Mouse (Mus musculus): Measurements from ENCODE around the gene Gm48551. TPM values are rescaled to one million over a fixed set of nuclear protein-coding genes. Genes with fewer than 3 reads are reported as not detected.

Gm48551 gene
- polyA plus RNA-seq, 1 experiment: 2.1 TPM

- Histone ChIP-seq H3K4me1 (ENCODE audit: control insufficient read depth, insufficient read depth, low read length) (peaks cover 10% of the 10 kb centered on the region; the same call in 1 of the 2 replicates), H3K27ac (ENCODE audit: insufficient read depth, low read depth, low read length) (peak within 1 kb of the TSS; percentile 85), H3K36me3 (ENCODE audit: control insufficient read depth, insufficient read depth, low read length) (no peaks in the 10 kb centered on the region), H3K4me3 (ENCODE audit: insufficient read depth, low read depth, low read length) (peak within 1 kb of the TSS; percentile 95), H3K27me3 (replicated peaks; ENCODE audit: control insufficient read depth, insufficient read depth, low read length) (no peaks in the 10 kb centered on the region)
- peak; percentile 100 for DNase-seq
- WGBS: under 1% methylated on average over 54 of the region's 54 CpGs
- peak; percentile 87 for TF ChIP-seq CTCF (conservative IDR thresholded peaks at IDR 0.05; ENCODE audit: insufficient read depth, insufficient read length, low read depth, low read length)
- TF ChIP-seq POLR2A (IDR thresholded peaks at IDR 0.05; ENCODE audit: low read depth, low read length): no peak
These were observed 33.8 kb upstream of the Gm48551 start, which contains the start of gene Hmg20b for GRCm38 (mm10) chr10:81350351-81351063. Gene Hmg20b, minus strand, starts transcription at chr10:81350480.

DNA sequence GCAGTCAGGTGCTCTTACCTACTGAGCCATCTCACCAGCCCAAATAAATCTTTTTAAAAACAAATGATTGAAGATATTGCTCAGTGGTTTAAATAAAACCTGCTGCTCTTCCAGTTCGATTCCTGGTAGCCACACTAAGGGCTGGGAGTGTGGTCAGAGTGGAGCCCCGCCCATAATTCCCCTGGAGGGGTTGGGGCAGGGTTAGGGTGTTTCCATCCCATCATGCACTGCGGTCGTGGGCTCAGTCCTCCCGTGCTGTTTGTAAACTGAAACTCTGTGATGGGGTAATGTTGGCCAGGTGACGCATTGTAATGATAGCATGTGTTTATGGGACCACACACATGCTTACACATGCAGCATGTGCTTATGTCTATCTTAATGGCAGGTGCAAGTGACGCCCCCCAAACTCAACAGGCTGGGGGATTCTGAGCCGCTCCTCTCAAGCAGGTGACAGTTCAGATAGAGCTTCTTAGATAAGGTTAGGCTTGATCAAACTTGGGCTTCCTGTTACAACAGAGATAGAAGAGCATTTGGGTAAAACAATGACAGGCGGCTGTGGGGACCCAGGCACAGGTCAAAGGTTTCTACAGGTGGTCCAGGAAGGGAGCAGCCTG, 32.5 kb upstream of the Gm48551 start:
- TF ChIP-seq CTCF (conservative IDR thresholded peaks at IDR 0.05; ENCODE audit: insufficient read depth, insufficient read length, low read depth, low read length) (no peak), POLR2A (IDR thresholded peaks at IDR 0.05; ENCODE audit: low read depth, low read length) (no peak)
- no peaks in the 10 kb centered on the region for H3K27me3 ChIP-seq (replicated peaks; ENCODE audit: control insufficient read depth, insufficient read depth, low read length)
- H3K36me3 ChIP-seq (ENCODE audit: control insufficient read depth, insufficient read depth, low read length): no peaks in the 10 kb centered on the region
- no peak overlapping the region for H3K27ac ChIP-seq (ENCODE audit: insufficient read depth, low read depth, low read length)
- no peak overlapping the region for H3K4me3 ChIP-seq (ENCODE audit: insufficient read depth, low read depth, low read length)
- peaks cover 17% of the 10 kb centered on the region for H3K4me1 ChIP-seq (ENCODE audit: control insufficient read depth, insufficient read depth, low read length)
- 36% methylated on average over 9 of the region's 9 CpGs for WGBS
- DNase-seq: no peak

GRCm38 (mm10) chr10:81354738-81355477, 29.4 kb upstream of the Gm48551 start:
- DNase-seq: peak; percentile 27
- no peak for TF ChIP-seq POLR2A (IDR thresholded peaks at IDR 0.05; ENCODE audit: low read depth, low read length)
- 71% methylated on average over 9 of the region's 9 CpGs for WGBS
- no peak overlapping the region for H3K27ac ChIP-seq (ENCODE audit: insufficient read depth, low read depth, low read length)
- no peaks in the 10 kb centered on the region for H3K27me3 ChIP-seq (replicated peaks; ENCODE audit: control insufficient read depth, insufficient read depth, low read length)
- H3K36me3 ChIP-seq (ENCODE audit: control insufficient read depth, insufficient read depth, low read length): no peaks in the 10 kb centered on the region
- H3K4me3 ChIP-seq (ENCODE audit: insufficient read depth, low read depth, low read length): no peak overlapping the region
- H3K4me1 ChIP-seq (ENCODE audit: control insufficient read depth, insufficient read depth, low read length): peaks cover 19% of the 10 kb centered on the region

DNA sequence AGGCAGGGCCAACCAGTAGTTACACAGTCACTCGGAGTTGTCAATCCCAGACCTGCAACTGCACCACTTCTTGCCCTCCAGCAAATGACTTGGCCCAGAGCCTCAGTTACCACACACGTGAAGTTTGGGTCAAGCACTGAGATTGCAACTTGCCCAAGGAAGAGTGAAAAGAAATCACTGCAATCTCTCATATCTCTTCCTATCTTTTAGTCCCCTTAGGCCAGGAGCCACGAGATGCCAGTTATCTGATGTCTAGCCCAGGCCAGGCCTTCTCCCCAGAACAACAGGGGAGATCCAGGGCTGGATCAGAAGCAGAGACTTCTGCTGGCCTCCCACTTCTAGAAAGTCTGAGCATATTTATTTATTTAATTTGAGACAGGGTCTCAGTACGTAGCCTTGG, 28.7 kb upstream of the Gm48551 start:
- Histone ChIP-seq H3K27ac (ENCODE audit: insufficient read depth, low read depth, low read length) (no peak overlapping the region), H3K27me3 (replicated peaks; ENCODE audit: control insufficient read depth, insufficient read depth, low read length) (no peaks in the 10 kb centered on the region), H3K4me1 (ENCODE audit: control insufficient read depth, insufficient read depth, low read length) (peaks cover 21% of the 10 kb centered on the region), H3K4me3 (ENCODE audit: insufficient read depth, low read depth, low read length) (no peak overlapping the region), H3K36me3 (ENCODE audit: control insufficient read depth, insufficient read depth, low read length) (no peaks in the 10 kb centered on the region)
- 73% methylated on average over 4 of the region's 4 CpGs for WGBS
- no peak for TF ChIP-seq POLR2A (IDR thresholded peaks at IDR 0.05; ENCODE audit: low read depth, low read length)
- no peak for TF ChIP-seq CTCF (conservative IDR thresholded peaks at IDR 0.05; ENCODE audit: insufficient read depth, insufficient read length, low read depth, low read length)
- DNase-seq: peak; percentile 34

DNA sequence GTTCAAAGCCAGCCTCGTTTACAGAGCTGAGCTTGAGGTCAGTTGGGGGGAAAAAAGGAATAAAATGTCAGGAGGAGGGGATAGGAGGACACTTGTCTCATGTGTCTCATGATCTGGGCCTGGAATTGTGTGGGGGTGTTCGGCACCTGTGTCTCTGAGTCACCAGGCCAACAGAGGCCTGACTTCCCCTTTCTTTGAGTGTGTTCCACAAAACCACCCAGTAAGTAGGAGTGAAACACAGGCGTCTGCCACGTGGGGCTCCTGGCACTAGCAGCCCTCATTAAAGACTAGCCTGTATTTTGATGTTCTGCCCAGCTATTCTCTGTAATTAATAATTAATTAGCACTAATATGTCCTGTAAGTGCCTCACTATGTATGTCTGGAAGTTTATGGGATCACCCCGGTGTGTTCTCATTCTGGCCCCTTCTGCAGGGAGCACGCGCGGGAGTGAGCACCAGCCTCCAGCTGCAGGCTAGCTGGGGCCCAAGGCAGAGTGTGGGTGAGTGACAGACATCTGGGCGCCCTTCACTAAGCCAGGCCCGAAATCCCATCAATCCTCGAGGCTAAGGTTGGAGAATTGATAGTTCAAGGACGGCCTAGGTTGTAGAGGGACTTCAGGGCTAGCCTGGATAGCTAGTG, 27.8 kb upstream of the Gm48551 start:
- TF ChIP-seq POLR2A (IDR thresholded peaks at IDR 0.05; ENCODE audit: low read depth, low read length) (no peak), CTCF (conservative IDR thresholded peaks at IDR 0.05; ENCODE audit: insufficient read depth, insufficient read length, low read depth, low read length) (no peak)
- Histone ChIP-seq H3K4me1 (ENCODE audit: control insufficient read depth, insufficient read depth, low read length) (peaks cover 21% of the 10 kb centered on the region), H3K4me3 (ENCODE audit: insufficient read depth, low read depth, low read length) (no peak overlapping the region), H3K27ac (ENCODE audit: insufficient read depth, low read depth, low read length) (no peak overlapping the region), H3K27me3 (replicated peaks; ENCODE audit: control insufficient read depth, insufficient read depth, low read length) (no peaks in the 10 kb centered on the region), H3K36me3 (ENCODE audit: control insufficient read depth, insufficient read depth, low read length) (no peaks in the 10 kb centered on the region)
- DNase-seq: peak; percentile 57
- 44% methylated on average over 12 of the region's 12 CpGs for WGBS

- DNase-seq: peak; percentile 95
- H3K27ac ChIP-seq (ENCODE audit: insufficient read depth, low read depth, low read length): no peak within 1 kb of the TSS
- WGBS: 2% methylated on average over 79 of the region's 79 CpGs
These were observed 27.0 kb upstream of the Gm48551 start, which contains the start of gene Mfsd12 for GRCm38 (mm10) chr10:81356991-81357844. Gene Mfsd12, plus strand, starts transcription at chr10:81357491.

More at GRCm38 (mm10) chr10:81356991-81357844, 27.0 kb upstream of the Gm48551 start, which contains the start of gene Mfsd12:
- Histone ChIP-seq H3K27me3 (replicated peaks; ENCODE audit: control insufficient read depth, insufficient read depth, low read length) (no peaks in the 10 kb centered on the region), H3K4me1 (ENCODE audit: control insufficient read depth, insufficient read depth, low read length) (peaks cover 21% of the 10 kb centered on the region), H3K36me3 (ENCODE audit: control insufficient read depth, insufficient read depth, low read length) (no peaks in the 10 kb centered on the region), H3K4me3 (ENCODE audit: insufficient read depth, low read depth, low read length) (peak within 1 kb of the TSS; percentile 74)
- TF ChIP-seq POLR2A (IDR thresholded peaks at IDR 0.05; ENCODE audit: low read depth, low read length): no peak
- TF ChIP-seq CTCF (conservative IDR thresholded peaks at IDR 0.05; ENCODE audit: insufficient read depth, insufficient read length, low read depth, low read length): no peak
